ENCODE assay signal across 11 mouse cellular contexts in genomic region chr7:16155132-16155872, GRCm38 (mm10). TPM values are rescaled to one million over a fixed set of nuclear protein-coding genes. Genes with fewer than 3 reads are reported as not detected.
DNase-seq lines count a peak whose midpoint lies in the region; ATAC-seq and TF ChIP-seq lines count a peak whose summit lies in the region.
"Had no signal": no experiment of that assay in that cellular context is flagged by ENCODE, and none has a peak within 500 bp of the region (broad histone marks: within the 10 kb centered on the region; RNA-seq: fewer than 3 reads in every experiment).

No protein-coding gene starts in this region.

- no peak overlapping the region for H3K9ac ChIP-seq in forebrain, postnatal 0 days
- H3K9ac ChIP-seq: hindbrain, embryonic 12.5 days; limb, embryonic 15.5 days had no signal

- WGBS in forebrain, postnatal 0 days, result 58% methylated on average over 9 of the region's 9 CpGs
- 79% methylated on average over 9 of the region's 9 CpGs for WGBS in forebrain, embryonic 10.5 days
- whole genome bisulfite sequencing in small intestine, adult 2 months, result 59% methylated on average over 9 of the region's 9 CpGs

- H3K27ac ChIP-seq in forebrain, postnatal 0 days (ENCODE audit: low read depth, low read length), result no peak overlapping the region
- H3K27ac ChIP-seq in forebrain, embryonic 10.5 days, result no peak overlapping the region
- H3K27ac ChIP-seq in small intestine, adult 2 months (ENCODE audit: insufficient read depth, low read depth, low read length), result 0 out of 2 replicates have a peak overlapping the region, but pooled peaks have one; percentile 5
- H3K27ac ChIP-seq: hindbrain, embryonic 12.5 days; limb, embryonic 15.5 days had no signal

- H3K36me3 ChIP-seq in forebrain, postnatal 0 days (ENCODE audit: insufficient read depth), result no peaks in the 10 kb centered on the region
- no peaks in the 10 kb centered on the region for H3K36me3 ChIP-seq in forebrain, embryonic 10.5 days (replicated peaks)
- no peaks in the 10 kb centered on the region for H3K36me3 ChIP-seq in small intestine, adult 2 months (ENCODE audit: control insufficient read depth, insufficient read depth, low read length)
- H3K36me3 ChIP-seq: G1E; limb, embryonic 15.5 days had no signal

- TF ChIP-seq CTCF in forebrain, postnatal 0 days (IDR thresholded peaks at IDR 0.05; ENCODE audit: low read depth), result no peak
- TF ChIP-seq CTCF in small intestine, adult 2 months (IDR thresholded peaks at IDR 0.05; ENCODE audit: extremely low read depth, insufficient read length, insufficient replicate concordance, low read depth, low read length), result no peak

- H3K4me1 ChIP-seq in forebrain, postnatal 0 days (ENCODE audit: insufficient read depth), result no peaks in the 10 kb centered on the region
- H3K4me1 ChIP-seq in forebrain, embryonic 10.5 days, result peaks cover 9% of the 10 kb centered on the region
- H3K4me1 ChIP-seq in small intestine, adult 2 months (ENCODE audit: control insufficient read depth, insufficient read depth, insufficient read length, low read length), result peaks cover 2% of the 10 kb centered on the region; the same call in 1 of the 2 replicates

- no peaks in the 10 kb centered on the region for H3K9me3 ChIP-seq in forebrain, postnatal 0 days (ENCODE audit: low read length)
- H3K9me3 ChIP-seq in forebrain, embryonic 10.5 days, result no peaks in the 10 kb centered on the region
- H3K9me3 ChIP-seq: G1E; hindbrain, embryonic 12.5 days; limb, embryonic 15.5 days had no signal

- peaks cover 9% of the 10 kb centered on the region for H3K27me3 ChIP-seq in forebrain, postnatal 0 days (ENCODE audit: insufficient read depth, low read length)
- H3K27me3 ChIP-seq in forebrain, embryonic 10.5 days (ENCODE audit: poor library complexity, severe bottlenecking), result peaks cover 31% of the 10 kb centered on the region
- H3K27me3 ChIP-seq in small intestine, adult 2 months (ENCODE audit: control insufficient read depth, insufficient read depth, low read length), result peaks cover 6% of the 10 kb centered on the region; the same call in 1 of the 2 replicates

- no peak overlapping the region for H3K4me2 ChIP-seq in forebrain, postnatal 0 days (ENCODE audit: low read depth)
- H3K4me2 ChIP-seq: hindbrain, embryonic 12.5 days; limb, embryonic 15.5 days had no signal

- no peak for TF ChIP-seq POLR2A in small intestine, adult 2 months (IDR thresholded peaks at IDR 0.05; ENCODE audit: low read depth, low read length)

- peak; percentile 50 for ATAC-seq in forebrain, postnatal 0 days
- ATAC-seq in granulocyte monocyte progenitor cell, adult 5-6 weeks (replicated peaks; ENCODE audit: poor library complexity, severe bottlenecking), result 0 out of 2 replicates have a peak, but pooled peaks have one; percentile 20
- no peak for ATAC-seq in megakaryocyte, adult 5-6 weeks (ENCODE audit: poor library complexity, severe bottlenecking)

- DNase-seq in forebrain, postnatal 0 days, result peak; percentile 72
- DNase-seq in forebrain, embryonic 10.5 days (ENCODE audit: extremely low spot score, low spot score), result no peak
- DNase-seq in ovary, postnatal 36 days (ENCODE audit: low spot score), result peak; percentile 24
- DNase-seq in ovary, postnatal 10 days (ENCODE audit: low spot score), result no peak

- H3K4me3 ChIP-seq in forebrain, postnatal 0 days (ENCODE audit: low read depth, low read length), result no peak overlapping the region
- no peak overlapping the region for H3K4me3 ChIP-seq in forebrain, embryonic 10.5 days
- H3K4me3 ChIP-seq in small intestine, adult 2 months (ENCODE audit: low read depth, low read length), result no peak overlapping the region
- H3K4me3 ChIP-seq: hindbrain, embryonic 12.5 days; limb, embryonic 15.5 days; megakaryocyte, embryonic 14.5 days had no signal

RNA-seq across cellular contexts. Expression of gene Meis3, which starts 19.6 kb away (rescaled TPM):
- total RNA-seq in forebrain, postnatal 0 days (2014; rRNA removed), result 98.6 and 100 TPM in 2 replicates
- polyA plus RNA-seq in forebrain, postnatal 0 days (2015; fragmentation: Nextera tagmentation; extraction: Ambion mirVana), result 86.4 and 90.9 TPM in 2 replicates
- polyA plus RNA-seq in forebrain, embryonic 10.5 days (2016; fragmentation: Nextera tagmentation; extraction: Ambion mirVana), result 56.7 and 57.5 TPM in 2 replicates
- not detected in 2 replicates for total RNA-seq in granulocyte monocyte progenitor cell, adult 5-6 weeks (2014; fragmentation: Nextera tagmentation)
- not detected in 2 replicates for total RNA-seq in granulocyte monocyte progenitor cell, adult 5-6 weeks (2017)
- polyA plus RNA-seq in small intestine, adult 2 months (2012; rRNA removed), result 20.3 and 21.6 TPM in 2 replicates
- total RNA-seq in megakaryocyte, adult 5-6 weeks (2015), result 0.89 and 1.9 TPM in 2 replicates
- not detected in 2 replicates for total RNA-seq in megakaryocyte, adult 5-6 weeks (2017)

RNA-seq across cellular contexts. Expression of gene Slc8a2, which starts 25.7 kb away (rescaled TPM):
- 52.4 and 55.8 TPM in 2 replicates for total RNA-seq in forebrain, postnatal 0 days (2014; rRNA removed)
- polyA plus RNA-seq in forebrain, postnatal 0 days (2015; fragmentation: Nextera tagmentation; extraction: Ambion mirVana), result 0.77 and 0.99 TPM in 2 replicates
- polyA plus RNA-seq in forebrain, embryonic 10.5 days (2016; fragmentation: Nextera tagmentation; extraction: Ambion mirVana), result 0.22 and 0.34 TPM in 2 replicates
- total RNA-seq in granulocyte monocyte progenitor cell, adult 5-6 weeks (2014; fragmentation: Nextera tagmentation), result not detected in 2 replicates
- total RNA-seq in granulocyte monocyte progenitor cell, adult 5-6 weeks (2017), result not detected in 2 replicates
- polyA plus RNA-seq in small intestine, adult 2 months (2012; rRNA removed), result 1.5 and 1.9 TPM in 2 replicates
- total RNA-seq in megakaryocyte, adult 5-6 weeks (2015), result not detected in 2 replicates
- total RNA-seq in megakaryocyte, adult 5-6 weeks (2017), result not detected in 2 replicates

RNA-seq across cellular contexts. Expression of gene Kptn, which starts 35.6 kb away (rescaled TPM):
- total RNA-seq in forebrain, postnatal 0 days (2014; rRNA removed), result 47.4 and 53.7 TPM in 2 replicates
- polyA plus RNA-seq in forebrain, postnatal 0 days (2015; fragmentation: Nextera tagmentation; extraction: Ambion mirVana), result 27.4 and 37.2 TPM in 2 replicates
- polyA plus RNA-seq in forebrain, embryonic 10.5 days (2016; fragmentation: Nextera tagmentation; extraction: Ambion mirVana), result 26.0 and 28.8 TPM in 2 replicates
- 19.2 and 20.9 TPM in 2 replicates for total RNA-seq in granulocyte monocyte progenitor cell, adult 5-6 weeks (2014; fragmentation: Nextera tagmentation)
- 9.7 and 11.2 TPM in 2 replicates for total RNA-seq in granulocyte monocyte progenitor cell, adult 5-6 weeks (2017)
- 15.3 and 31.2 TPM in 2 replicates for polyA plus RNA-seq in small intestine, adult 2 months (2012; rRNA removed)
- total RNA-seq in megakaryocyte, adult 5-6 weeks (2015), result 8.9 and 9.9 TPM in 2 replicates
- 9.7 and 18.9 TPM in 2 replicates for total RNA-seq in megakaryocyte, adult 5-6 weeks (2017)

RNA-seq across cellular contexts. Expression of gene Napa, which starts 57.0 kb away (rescaled TPM):
- 159 and 270 TPM in 2 replicates for total RNA-seq in forebrain, postnatal 0 days (2014; rRNA removed)
- polyA plus RNA-seq in forebrain, postnatal 0 days (2015; fragmentation: Nextera tagmentation; extraction: Ambion mirVana), result 211 and 222 TPM in 2 replicates
- polyA plus RNA-seq in forebrain, embryonic 10.5 days (2016; fragmentation: Nextera tagmentation; extraction: Ambion mirVana), result 169 and 171 TPM in 2 replicates
- 81.0 and 105 TPM in 2 replicates for total RNA-seq in granulocyte monocyte progenitor cell, adult 5-6 weeks (2014; fragmentation: Nextera tagmentation)
- total RNA-seq in granulocyte monocyte progenitor cell, adult 5-6 weeks (2017), result 38.5 and 39.5 TPM in 2 replicates
- 82.7 and 139 TPM in 2 replicates for polyA plus RNA-seq in small intestine, adult 2 months (2012; rRNA removed)
- total RNA-seq in megakaryocyte, adult 5-6 weeks (2015), result 62.0 and 65.7 TPM in 2 replicates
- total RNA-seq in megakaryocyte, adult 5-6 weeks (2017), result 39.8 and 39.9 TPM in 2 replicates

Comparison
In these comparisons a context has a peak if more than half of its experiments do, and no peak if none do; other contexts are left out.
1. DNase-seq: peak in forebrain, postnatal 0 days (single experiment) and ovary, postnatal 36 days (single experiment); none in forebrain, embryonic 10.5 days (single experiment) and ovary, postnatal 10 days (single experiment).
2. RNA of gene Meis3, which starts 19.6 kb away (total RNA-seq): 98.6 to 100 TPM in forebrain, postnatal 0 days; 0.89 to 1.9 TPM in megakaryocyte, adult 5-6 weeks and not detected in granulocyte monocyte progenitor cell, adult 5-6 weeks; every median in the first group is over 10 times any median in the second.
3. RNA of gene Slc8a2, which starts 25.7 kb away (total RNA-seq): 52.4 to 55.8 TPM in forebrain, postnatal 0 days; not detected in granulocyte monocyte progenitor cell, adult 5-6 weeks and not detected in megakaryocyte, adult 5-6 weeks; every median in the first group is over 10 times any median in the second.